Mouse (Mus musculus) heart, adult 2 months (tissue): ENCODE results near the gene Fosl1.

Experiments
- CTCF ChIP-seq: fragments of 200-600 bp; IDR thresholded peaks from 2 replicates; pipeline ENCODE4 v1.8.1; 2022; ENCODE audit warnings: antibody characterized with exemption, mild to moderate bottlenecking, moderate library complexity
- EP300 ChIP-seq: fragments of 200-500 bp; IDR thresholded peaks from 2 replicates; pipeline ENCODE4 v1.6.1; 2011; ENCODE audit warnings: low read depth, low read length, control low read depth; ENCODE audit not compliant: insufficient read depth
- POLR2A ChIP-seq: fragments of 200-500 bp; IDR thresholded peaks from 2 replicates; pipeline ENCODE4 v1.6.1; 2011; ENCODE audit warnings: mild to moderate bottlenecking, low read depth, low read length, control low read depth; ENCODE audit not compliant: insufficient read depth

DNA sequence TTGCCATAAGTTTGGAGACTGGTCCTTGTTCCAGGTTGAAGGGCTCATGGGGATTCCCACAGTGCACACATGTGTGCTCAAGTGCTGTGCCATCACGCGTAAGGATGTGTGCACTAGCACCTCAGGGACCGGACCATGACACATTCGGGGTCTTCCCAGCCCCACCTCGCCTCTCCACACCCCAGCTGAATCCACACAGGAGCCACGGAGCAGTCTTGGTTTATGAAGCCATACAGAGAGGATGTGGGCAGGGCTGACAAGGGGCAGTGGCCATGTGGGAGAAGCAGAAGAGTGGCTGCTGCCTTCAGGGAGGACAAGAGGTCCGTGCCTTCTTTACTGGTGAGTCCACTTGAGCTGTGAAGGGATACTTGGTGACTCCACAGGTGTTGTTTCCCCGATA lies 17.7 kb downstream of the Fosl1 start:
- TF ChIP-seq POLR2A (no peak), CTCF (no peak), EP300 (no peak)
